Mouse (Mus musculus) cerebellum, postnatal 14 days (tissue): ENCODE data around the gene Gm14632.
"Not testable (repeated sequence)": the region's sequence is repeated elsewhere in the genome, so short reads cannot be mapped to it uniquely, and the experiment has no call there.

ENCODE experiments used
- DNase-seq, 2 experiments: peaks; one replicate each; pipeline ENCODE4 v3.0.0; 2021; ENCODE audit warnings: mixed read lengths in 2 of 2

The Gm14632 gene

GRCm38 (mm10) chrX:30329472-30329871 is at the start of gene Gm14632:
Gene Gm14632 (plus strand): TSS chrX:30329772.
- not testable (repeated sequence) for DNase-seq
